In the genomic region with DNA sequence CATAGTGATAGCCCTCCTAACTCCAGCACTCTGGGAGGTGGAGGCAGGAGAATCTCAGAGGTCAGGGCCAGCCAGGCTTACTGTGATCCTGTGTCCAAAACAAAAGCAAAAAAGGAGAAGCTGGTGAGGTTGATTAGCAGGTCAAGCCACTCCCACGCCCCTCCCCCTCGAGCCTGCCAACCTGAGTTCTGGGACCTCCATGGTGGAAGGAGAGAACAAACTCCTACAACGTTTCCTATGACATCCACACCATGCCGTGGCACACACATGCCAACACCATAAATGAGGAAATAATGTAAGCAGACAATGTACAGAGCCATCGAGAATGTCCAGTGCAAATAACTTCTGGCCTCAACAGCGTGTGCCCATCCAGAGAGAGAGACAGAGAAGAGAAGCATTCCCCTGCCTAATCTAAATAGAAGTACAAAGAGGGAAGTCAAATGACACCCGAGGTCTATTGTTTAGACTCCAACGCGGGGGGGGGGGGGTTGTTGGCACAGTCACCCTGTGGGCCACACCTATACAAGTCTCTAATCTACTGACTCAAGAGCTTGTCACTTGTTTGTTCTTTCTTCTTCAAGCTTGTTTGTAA, we compare ENCODE assay signal across 7 mouse cellular contexts. TPM values are rescaled to one million over a fixed set of nuclear protein-coding genes. Genes with fewer than 3 reads are reported as not detected.
DNase-seq lines count a peak whose midpoint lies in the region; ATAC-seq and TF ChIP-seq lines count a peak whose summit lies in the region.

No protein-coding gene starts in this region.

- no peak for TF ChIP-seq POLR2A in ES-Bruce4 (IDR thresholded peaks at IDR 0.05; ENCODE audit: insufficient read depth, low read length)

- H3K4me3 ChIP-seq in ES-Bruce4 (ENCODE audit: low read depth, low read length): no peak overlapping the region
- H3K4me3 ChIP-seq in forebrain, embryonic 13.5 days: peak overlapping the region; percentile 12; the same call in 1 of the 2 replicates
- H3K4me3 ChIP-seq in hindbrain, embryonic 11.5 days (ENCODE audit: low read depth, low read length): no peak overlapping the region
- peak overlapping the region; percentile 29 for H3K4me3 ChIP-seq in limb, embryonic 15.5 days
- H3K4me3 ChIP-seq in midbrain, embryonic 14.5 days (replicated peaks; ENCODE audit: low read depth, low read length): no peak overlapping the region
- peak overlapping the region; percentile 34 for H3K4me3 ChIP-seq in stomach, embryonic 16.5 days (replicated peaks; ENCODE audit: low read length)

- peaks cover 5% of the 10 kb centered on the region for H3K4me1 ChIP-seq in ES-Bruce4 (ENCODE audit: control insufficient read depth, insufficient read depth, low read length)
- H3K4me1 ChIP-seq in forebrain, embryonic 13.5 days: peaks cover 47% of the 10 kb centered on the region
- peaks cover 10% of the 10 kb centered on the region for H3K4me1 ChIP-seq in hindbrain, embryonic 11.5 days (replicated peaks; ENCODE audit: control insufficient read depth, insufficient read depth, low read length)
- H3K4me1 ChIP-seq in limb, embryonic 15.5 days: peaks cover 36% of the 10 kb centered on the region
- peaks cover 41% of the 10 kb centered on the region for H3K4me1 ChIP-seq in midbrain, embryonic 14.5 days (ENCODE audit: control insufficient read depth, insufficient read depth, low read length)
- H3K4me1 ChIP-seq in stomach, embryonic 16.5 days (ENCODE audit: control insufficient read depth, insufficient read depth, low read length): peaks cover 41% of the 10 kb centered on the region

- TF ChIP-seq EP300 in ES-Bruce4 (IDR thresholded peaks at IDR 0.05; ENCODE audit: insufficient read depth, low read depth, low read length): no peak

- no peak for ATAC-seq in forebrain, embryonic 13.5 days
- no peak for ATAC-seq in hindbrain, embryonic 11.5 days (ENCODE audit: low FRiP score)
- no peak for ATAC-seq in limb, embryonic 15.5 days (ENCODE audit: insufficient number of reproducible peaks, low FRiP score, low TSS enrichment, low read depth)
- ATAC-seq in midbrain, embryonic 14.5 days (ENCODE audit: low FRiP score, low TSS enrichment): no peak
- peak; percentile 6; the same call in 1 of the 2 replicates for ATAC-seq in stomach, embryonic 16.5 days (ENCODE audit: insufficient read depth, low FRiP score)

- H3K9me3 ChIP-seq in ES-Bruce4 (replicated peaks; ENCODE audit: control insufficient read depth, insufficient read depth, low read length, poor library complexity, severe bottlenecking): no peaks in the 10 kb centered on the region
- no peaks in the 10 kb centered on the region for H3K9me3 ChIP-seq in forebrain, embryonic 13.5 days (replicated peaks)
- H3K9me3 ChIP-seq in hindbrain, embryonic 11.5 days (ENCODE audit: control insufficient read depth, low read length): no peaks in the 10 kb centered on the region
- H3K9me3 ChIP-seq in limb, embryonic 15.5 days: no peaks in the 10 kb centered on the region
- H3K9me3 ChIP-seq in midbrain, embryonic 14.5 days (ENCODE audit: control insufficient read depth, low read length): no peaks in the 10 kb centered on the region
- H3K9me3 ChIP-seq in stomach, embryonic 16.5 days (replicated peaks; ENCODE audit: control insufficient read depth, low read length): no peaks in the 10 kb centered on the region

- peak overlapping the region; percentile 13; the same call in 1 of the 2 replicates for H3K9ac ChIP-seq in ES-Bruce4 (ENCODE audit: low read depth, poor library complexity, severe bottlenecking)
- peak overlapping the region; percentile 54 for H3K9ac ChIP-seq in forebrain, embryonic 13.5 days
- H3K9ac ChIP-seq in hindbrain, embryonic 11.5 days (ENCODE audit: low read depth, low read length): no peak overlapping the region
- peak overlapping the region; percentile 33; the same call in 1 of the 2 replicates for H3K9ac ChIP-seq in limb, embryonic 15.5 days
- H3K9ac ChIP-seq in midbrain, embryonic 14.5 days (replicated peaks; ENCODE audit: low read length): no peak overlapping the region; the same call in 1 of the 2 replicates
- peak overlapping the region; percentile 63 for H3K9ac ChIP-seq in stomach, embryonic 16.5 days (ENCODE audit: low read length)

- no peaks in the 10 kb centered on the region for H3K27me3 ChIP-seq in ES-Bruce4 (ENCODE audit: control insufficient read depth, insufficient read depth, low read length, poor library complexity, severe bottlenecking)
- H3K27me3 ChIP-seq in forebrain, embryonic 13.5 days: no peaks in the 10 kb centered on the region
- H3K27me3 ChIP-seq in hindbrain, embryonic 11.5 days (ENCODE audit: control insufficient read depth, insufficient read depth, low read length): no peaks in the 10 kb centered on the region
- H3K27me3 ChIP-seq in limb, embryonic 15.5 days: no peaks in the 10 kb centered on the region
- no peaks in the 10 kb centered on the region for H3K27me3 ChIP-seq in midbrain, embryonic 14.5 days (ENCODE audit: control insufficient read depth, insufficient read depth, low read length)
- no peaks in the 10 kb centered on the region for H3K27me3 ChIP-seq in stomach, embryonic 16.5 days (ENCODE audit: control insufficient read depth, insufficient read depth, low read length)

- TF ChIP-seq CTCF in ES-Bruce4 (IDR thresholded peaks at IDR 0.05; ENCODE audit: low read depth, low read length): no peak

- peaks cover 16% of the 10 kb centered on the region for H3K36me3 ChIP-seq in ES-Bruce4 (ENCODE audit: control insufficient read depth, insufficient read depth, low read length, poor library complexity, severe bottlenecking)
- H3K36me3 ChIP-seq in forebrain, embryonic 13.5 days (ENCODE audit: poor library complexity, severe bottlenecking): peaks cover 14% of the 10 kb centered on the region; the same call in 1 of the 2 replicates
- no peaks in the 10 kb centered on the region for H3K36me3 ChIP-seq in hindbrain, embryonic 11.5 days (ENCODE audit: control insufficient read depth, insufficient read depth, low read length)
- peaks cover 9% of the 10 kb centered on the region for H3K36me3 ChIP-seq in limb, embryonic 15.5 days
- peaks cover 11% of the 10 kb centered on the region for H3K36me3 ChIP-seq in midbrain, embryonic 14.5 days (ENCODE audit: control insufficient read depth, insufficient read depth, low read length)
- peaks cover 7% of the 10 kb centered on the region; the same call in 1 of the 2 replicates for H3K36me3 ChIP-seq in stomach, embryonic 16.5 days (ENCODE audit: control insufficient read depth, insufficient read depth, low read length)

- peak overlapping the region; percentile 52 for H3K4me2 ChIP-seq in forebrain, embryonic 13.5 days
- peak overlapping the region; percentile 8 for H3K4me2 ChIP-seq in hindbrain, embryonic 11.5 days (replicated peaks; ENCODE audit: low read depth, low read length)
- H3K4me2 ChIP-seq in limb, embryonic 15.5 days: peak overlapping the region; percentile 49
- H3K4me2 ChIP-seq in midbrain, embryonic 14.5 days (ENCODE audit: low read length): peak overlapping the region; percentile 43
- H3K4me2 ChIP-seq in stomach, embryonic 16.5 days (ENCODE audit: low read depth, low read length): peak overlapping the region; percentile 58

- peak; percentile 60 for DNase-seq in adrenal gland, adult 8-10 months
- DNase-seq in hindbrain, embryonic 11.5 days (ENCODE audit: low spot score): peak; percentile 48
- peak; percentile 21 for DNase-seq in midbrain, embryonic 14.5 days

- peak overlapping the region; percentile 61 for H3K27ac ChIP-seq in ES-Bruce4 (ENCODE audit: insufficient read depth, low read length)
- no peak overlapping the region for H3K27ac ChIP-seq in forebrain, embryonic 13.5 days
- 0 out of 2 replicates have a peak overlapping the region, but pooled peaks have one; percentile 24 for H3K27ac ChIP-seq in hindbrain, embryonic 11.5 days (ENCODE audit: low read depth, low read length)
- peak overlapping the region; percentile 99 for H3K27ac ChIP-seq in limb, embryonic 15.5 days
- H3K27ac ChIP-seq in midbrain, embryonic 14.5 days (replicated peaks; ENCODE audit: low read depth, low read length): no peak overlapping the region
- peak overlapping the region; percentile 100 for H3K27ac ChIP-seq in stomach, embryonic 16.5 days (ENCODE audit: low read length)

- 2% methylated on average over 9 of the region's 9 CpGs for WGBS in forebrain, embryonic 13.5 days
- WGBS in hindbrain, embryonic 11.5 days: 7% methylated on average over 9 of the region's 9 CpGs
- WGBS in limb, embryonic 15.5 days: 5% methylated on average over 9 of the region's 9 CpGs
- WGBS in midbrain, embryonic 14.5 days: 5% methylated on average over 9 of the region's 9 CpGs
- WGBS in stomach, embryonic 16.5 days: 3% methylated on average over 9 of the region's 9 CpGs

RNA-seq across cellular contexts. Expression of gene Pnrc2, which starts 2.4 kb away (rescaled TPM):
- polyA plus RNA-seq in ES-Bruce4 (2011; ENCODE audit: insufficient read depth, insufficient read length, low read depth, missing spikeins): 77.4 and 84.4 TPM in 2 replicates
- total RNA-seq in adrenal gland, adult 8-10 months (2022): 100 to 1,000 TPM; 106 to 163 (median 148) TPM
- polyA plus RNA-seq in forebrain, embryonic 13.5 days (2015; fragmentation: Nextera tagmentation; extraction: Ambion mirVana): 180 and 185 TPM in 2 replicates
- 213 and 226 TPM in 2 replicates for polyA plus RNA-seq in hindbrain, embryonic 11.5 days (2014; fragmentation: Nextera tagmentation; extraction: Ambion mirVana)
- 160 TPM in 2 replicates for polyA plus RNA-seq in limb, embryonic 15.5 days (2015; fragmentation: Nextera tagmentation; extraction: Ambion mirVana)
- polyA plus RNA-seq in midbrain, embryonic 14.5 days (2014; fragmentation: Nextera tagmentation; extraction: Ambion mirVana): 90.8 and 122 TPM in 2 replicates
- 168 and 169 TPM in 2 replicates for polyA plus RNA-seq in stomach, embryonic 16.5 days (2015; fragmentation: Nextera tagmentation; extraction: Ambion mirVana)

RNA-seq across cellular contexts. Expression of gene Cnr2, which starts 19.1 kb away (rescaled TPM):
- 0.16 TPM in 1 of 2 replicates, not detected in the other for polyA plus RNA-seq in ES-Bruce4 (2011; ENCODE audit: insufficient read depth, insufficient read length, low read depth, missing spikeins)
- total RNA-seq in adrenal gland, adult 8-10 months (2022): 1 to 10 TPM; 2.2 to 3.6 (median 2.8) TPM
- polyA plus RNA-seq in forebrain, embryonic 13.5 days (2015; fragmentation: Nextera tagmentation; extraction: Ambion mirVana): 0.13 and 0.21 TPM in 2 replicates
- 0.08 and 0.47 TPM in 2 replicates for polyA plus RNA-seq in hindbrain, embryonic 11.5 days (2014; fragmentation: Nextera tagmentation; extraction: Ambion mirVana)
- polyA plus RNA-seq in limb, embryonic 15.5 days (2015; fragmentation: Nextera tagmentation; extraction: Ambion mirVana): 0.89 and 1.1 TPM in 2 replicates
- 0.17 TPM in 1 of 2 replicates, not detected in the other for polyA plus RNA-seq in midbrain, embryonic 14.5 days (2014; fragmentation: Nextera tagmentation; extraction: Ambion mirVana)
- polyA plus RNA-seq in stomach, embryonic 16.5 days (2015; fragmentation: Nextera tagmentation; extraction: Ambion mirVana): 0.59 and 0.90 TPM in 2 replicates

RNA-seq across cellular contexts. Expression of gene Srsf10, which starts 20.5 kb away (rescaled TPM):
- polyA plus RNA-seq in ES-Bruce4 (2011; ENCODE audit: insufficient read depth, insufficient read length, low read depth, missing spikeins): 293 and 302 TPM in 2 replicates
- total RNA-seq in adrenal gland, adult 8-10 months (2022): 100 to 1,000 TPM in 2 of 4 experiments, 10 to 100 TPM in 2; 93.3 to 127 (median 104) TPM
- polyA plus RNA-seq in forebrain, embryonic 13.5 days (2015; fragmentation: Nextera tagmentation; extraction: Ambion mirVana): 341 and 352 TPM in 2 replicates
- 390 and 420 TPM in 2 replicates for polyA plus RNA-seq in hindbrain, embryonic 11.5 days (2014; fragmentation: Nextera tagmentation; extraction: Ambion mirVana)
- polyA plus RNA-seq in limb, embryonic 15.5 days (2015; fragmentation: Nextera tagmentation; extraction: Ambion mirVana): 208 and 209 TPM in 2 replicates
- polyA plus RNA-seq in midbrain, embryonic 14.5 days (2014; fragmentation: Nextera tagmentation; extraction: Ambion mirVana): 247 and 266 TPM in 2 replicates
- 192 and 199 TPM in 2 replicates for polyA plus RNA-seq in stomach, embryonic 16.5 days (2015; fragmentation: Nextera tagmentation; extraction: Ambion mirVana)

RNA-seq across cellular contexts. Expression of gene Fuca1, which starts 44.4 kb away (rescaled TPM):
- 46.0 and 47.2 TPM in 2 replicates for polyA plus RNA-seq in ES-Bruce4 (2011; ENCODE audit: insufficient read depth, insufficient read length, low read depth, missing spikeins)
- total RNA-seq in adrenal gland, adult 8-10 months (2022): 100 to 1,000 TPM in 3 of 4 experiments, 10 to 100 TPM in 1; 83.5 to 119 (median 106) TPM
- 41.7 and 56.6 TPM in 2 replicates for polyA plus RNA-seq in forebrain, embryonic 13.5 days (2015; fragmentation: Nextera tagmentation; extraction: Ambion mirVana)
- 44.5 and 50.4 TPM in 2 replicates for polyA plus RNA-seq in hindbrain, embryonic 11.5 days (2014; fragmentation: Nextera tagmentation; extraction: Ambion mirVana)
- polyA plus RNA-seq in limb, embryonic 15.5 days (2015; fragmentation: Nextera tagmentation; extraction: Ambion mirVana): 78.4 and 97.2 TPM in 2 replicates
- polyA plus RNA-seq in midbrain, embryonic 14.5 days (2014; fragmentation: Nextera tagmentation; extraction: Ambion mirVana): 57.4 and 62.7 TPM in 2 replicates
- 98.9 and 132 TPM in 2 replicates for polyA plus RNA-seq in stomach, embryonic 16.5 days (2015; fragmentation: Nextera tagmentation; extraction: Ambion mirVana)

Comparison
In these comparisons a context has a peak if more than half of its experiments do, and no peak if none do; other contexts are left out.
1. H3K27ac ChIP-seq: peak in ES-Bruce4 (single experiment), hindbrain, embryonic 11.5 days (single experiment), limb, embryonic 15.5 days (single experiment) and stomach, embryonic 16.5 days (single experiment); none in forebrain, embryonic 13.5 days (single experiment) and midbrain, embryonic 14.5 days (single experiment).
2. H3K4me3 ChIP-seq: peak in forebrain, embryonic 13.5 days (single experiment), limb, embryonic 15.5 days (single experiment) and stomach, embryonic 16.5 days (single experiment); none in ES-Bruce4 (single experiment), hindbrain, embryonic 11.5 days (single experiment) and midbrain, embryonic 14.5 days (single experiment).
3. H3K9ac ChIP-seq: peak in ES-Bruce4 (single experiment), forebrain, embryonic 13.5 days (single experiment), limb, embryonic 15.5 days (single experiment) and stomach, embryonic 16.5 days (single experiment); none in hindbrain, embryonic 11.5 days (single experiment) and midbrain, embryonic 14.5 days (single experiment).
4. H3K4me2 ChIP-seq: peak in every context shown above with its lines; median percentile 58 in stomach, embryonic 16.5 days; 52 in forebrain, embryonic 13.5 days; 49 in limb, embryonic 15.5 days; 43 in midbrain, embryonic 14.5 days; 8 in hindbrain, embryonic 11.5 days.
5. Peak in every context shown above with its lines, with median percentiles within 50 percentile points of each other: DNase-seq.